Mouse (Mus musculus) megakaryocyte progenitor cell, adult 5-6 weeks (primary cell): ENCODE data around the gene Hmgb1. TPM values are rescaled to one million over a fixed set of nuclear protein-coding genes. Genes with fewer than 3 reads are reported as not detected.

Experiments used
- ATAC-seq: replicated peaks from 2 replicates; pipeline ENCODE4 v1.8.0; 2016; ENCODE audit warnings: mild to moderate bottlenecking, moderate TSS enrichment, inconsistent platforms; ENCODE audit not compliant: poor library complexity
- total RNA-seq, 2 experiments: library from RNA; stranded (forward) in 1 of 2; stranded (reverse) in 1 of 2; fragments of 157-497, 149-512 nt in 1 of 2; fragments of 200-1000 nt in 1 of 2; gene quantifications; 2 replicates each; pipeline versions ENCODE4 v1.2.3 to v1.2.4; 2015 to 2017

Gene Hmgb1
- total RNA-seq (2015) (1,237 and 1,239 TPM in 2 replicates), total RNA-seq (2017) (1,041 and 1,075 TPM in 2 replicates)

GRCm38 (mm10) chr5:149184104-149184843, at the start of gene Hmgb1, which contains the start of gene Uspl1:
Gene Hmgb1 (minus strand): TSS chr5:149184489.
Gene Uspl1 (plus strand): TSS chr5:149184350.
- ATAC-seq, result peak; percentile 86

GRCm38 (mm10) chr5:149229619-149230339, 45.5 kb upstream of the Hmgb1 start:
- ATAC-seq, result no peak

GRCm38 (mm10) chr5:149228700-149229618, 44.7 kb upstream of the Hmgb1 start:
- peak; percentile 97 for ATAC-seq

GRCm38 (mm10) chr5:149224666-149225065, 40.4 kb upstream of the Hmgb1 start:
- ATAC-seq, result no peak

DNA sequence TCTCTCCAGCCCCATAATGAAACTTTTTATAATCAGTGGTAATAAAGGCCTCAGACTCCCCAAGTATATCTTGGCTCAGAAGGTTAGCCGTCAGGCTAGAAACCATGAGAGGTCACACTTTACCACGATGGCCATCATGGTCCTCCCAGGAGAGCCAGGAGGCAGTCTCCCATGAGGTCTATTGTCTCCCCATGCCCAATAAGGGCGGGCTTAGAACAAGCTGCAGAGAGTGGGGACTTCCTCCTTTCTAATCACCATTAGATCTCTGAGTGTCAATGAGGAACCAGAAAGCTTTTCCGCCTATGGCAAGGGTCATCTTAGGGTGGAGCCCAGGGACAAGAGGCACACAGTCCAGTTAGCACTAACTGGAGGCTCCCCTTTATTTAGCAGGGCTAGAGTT, 37.1 kb upstream of the Hmgb1 start:
- ATAC-seq, result peak; percentile 69

- ATAC-seq, result peak; percentile 64
Measured at GRCm38 (mm10) chr5:149219493-149219892, 35.2 kb upstream of the Hmgb1 start.

DNA sequence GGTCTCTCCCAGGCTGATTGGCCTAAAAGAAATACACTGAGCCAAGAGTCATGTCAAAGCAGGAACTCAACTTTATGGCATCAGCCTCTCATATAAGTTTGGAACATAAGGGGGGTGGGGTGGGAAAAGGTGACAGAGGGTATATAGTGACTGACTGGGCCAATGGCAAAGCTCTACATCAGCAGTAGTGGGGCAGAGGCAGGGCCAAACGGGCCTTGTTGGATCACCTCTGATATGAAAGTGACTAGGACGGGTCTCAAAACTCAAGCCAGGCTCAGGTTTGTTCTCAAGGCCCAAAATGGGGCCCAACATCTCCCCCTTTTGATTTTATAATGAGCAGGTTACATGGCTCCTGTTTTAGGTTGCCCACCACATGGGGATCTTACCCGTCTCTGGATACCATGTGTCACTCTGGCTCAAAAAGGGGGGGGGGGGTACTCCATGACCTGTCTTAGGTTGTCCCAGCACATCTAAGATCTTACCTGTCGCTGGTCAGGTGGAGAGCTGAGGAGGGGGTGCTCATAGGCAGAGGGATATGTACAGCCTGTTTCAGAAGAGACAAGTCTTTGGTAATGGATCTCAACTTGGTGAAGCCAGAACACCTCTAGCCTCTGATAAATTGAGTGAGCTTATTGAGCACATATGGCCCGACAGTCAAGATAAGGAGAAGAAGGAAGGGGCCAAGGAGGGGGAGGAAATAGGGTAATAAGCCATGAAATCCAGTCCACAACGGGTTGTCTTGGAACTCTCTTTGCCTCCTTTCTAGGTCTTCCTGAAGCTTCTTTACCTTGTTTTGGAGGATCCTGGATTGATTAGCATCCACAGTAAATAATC, 33.5 kb upstream of the Hmgb1 start:
- ATAC-seq, result no peak

DNA sequence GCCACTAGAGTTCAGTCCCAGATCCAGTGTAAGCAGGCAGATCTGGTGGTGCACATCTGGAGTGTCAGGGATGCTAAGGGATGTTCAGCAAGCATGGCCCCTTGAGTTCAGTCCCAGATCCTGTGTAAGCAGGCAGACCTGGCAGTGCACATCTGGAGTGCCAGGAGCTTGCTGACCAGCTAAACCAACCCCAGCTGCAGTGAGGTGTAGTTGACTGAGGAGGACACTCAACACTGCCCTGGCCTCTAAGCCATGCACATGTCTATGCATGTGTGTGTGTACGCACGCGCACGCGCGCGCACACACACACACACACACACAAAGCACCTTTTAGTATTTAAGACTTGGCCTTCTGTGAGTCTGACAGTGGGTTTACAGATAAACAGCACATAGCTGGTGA, 31.3 kb upstream of the Hmgb1 start:
- ATAC-seq, result no peak

DNA sequence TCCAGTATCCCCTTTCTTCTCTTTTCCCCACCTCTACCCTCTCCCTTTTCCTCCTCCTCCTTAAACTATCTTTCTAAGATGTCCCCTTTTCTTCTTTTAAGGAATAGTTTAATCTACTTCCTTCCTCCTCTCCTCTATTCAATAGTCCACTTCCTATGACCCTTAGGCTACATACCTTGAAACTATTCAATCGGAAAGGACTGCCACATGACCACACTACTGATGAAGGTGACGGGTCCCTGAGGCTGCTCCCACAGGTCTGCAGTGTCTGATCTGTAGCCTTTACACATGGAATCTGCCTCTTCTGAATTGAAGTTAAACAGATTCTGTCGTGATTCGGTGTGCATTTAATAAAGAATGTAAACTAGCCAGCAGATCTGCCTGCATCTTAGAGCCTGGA, 28.5 kb upstream of the Hmgb1 start:
- ATAC-seq, result no peak

DNA sequence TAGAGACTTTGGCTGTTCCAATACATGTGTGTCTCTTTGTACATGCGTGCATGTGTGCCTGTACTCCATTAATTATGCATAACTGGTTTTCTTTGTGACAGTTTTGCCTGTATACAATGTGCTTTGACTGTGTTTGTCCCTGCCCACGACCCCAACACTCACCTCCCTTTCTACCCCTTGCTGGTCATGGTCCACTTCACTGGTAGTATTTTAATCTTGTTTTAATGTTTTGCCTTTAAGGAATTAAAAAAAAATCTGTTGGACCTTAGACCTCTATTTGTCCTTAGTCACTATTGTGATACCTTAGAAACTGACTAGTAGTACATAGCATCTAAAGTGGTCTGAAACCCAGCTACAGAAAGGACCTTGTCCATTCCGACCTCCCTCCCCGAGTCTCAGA, 26.8 kb upstream of the Hmgb1 start:
- ATAC-seq, result no peak

DNA sequence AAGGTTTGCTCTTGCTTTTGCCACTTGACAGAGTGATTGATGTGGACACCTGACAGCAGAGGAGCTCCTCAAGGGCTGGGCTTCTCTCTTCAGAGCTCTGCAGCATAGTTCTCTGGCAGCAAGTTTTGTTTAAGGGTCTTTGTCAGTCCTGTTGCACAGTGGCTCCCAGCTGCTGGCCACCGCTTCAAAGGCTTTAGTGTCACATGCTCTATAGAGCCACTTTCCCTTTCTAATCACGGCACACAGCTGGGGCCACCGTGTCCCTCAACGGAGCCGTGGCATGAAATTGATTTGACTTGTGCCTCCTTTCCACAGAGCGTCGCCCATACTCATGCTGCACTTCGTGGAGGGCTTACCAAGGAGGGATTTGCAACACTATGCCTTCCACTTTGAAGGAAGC, 25.0 kb upstream of the Hmgb1 start:
- no peak for ATAC-seq

DNA sequence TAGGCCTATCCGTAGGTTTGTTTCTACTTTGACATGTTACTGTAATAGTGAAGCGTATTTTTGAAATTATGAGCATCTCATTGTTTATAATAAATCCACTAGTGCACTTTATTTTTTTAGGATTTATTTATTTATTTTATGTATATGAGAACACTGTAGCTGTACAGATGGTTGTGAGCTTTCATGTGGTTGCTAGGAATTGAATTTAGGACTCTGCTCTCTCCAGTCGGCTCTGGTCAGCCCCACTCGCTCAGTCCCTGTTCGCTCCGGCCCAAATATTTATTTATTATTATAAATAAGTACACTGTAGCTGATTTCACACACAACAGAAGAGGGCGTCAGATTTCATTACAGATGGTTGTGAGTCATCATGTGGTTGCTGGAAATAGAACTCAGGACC, 24.5 kb upstream of the Hmgb1 start:
- no peak for ATAC-seq

DNA sequence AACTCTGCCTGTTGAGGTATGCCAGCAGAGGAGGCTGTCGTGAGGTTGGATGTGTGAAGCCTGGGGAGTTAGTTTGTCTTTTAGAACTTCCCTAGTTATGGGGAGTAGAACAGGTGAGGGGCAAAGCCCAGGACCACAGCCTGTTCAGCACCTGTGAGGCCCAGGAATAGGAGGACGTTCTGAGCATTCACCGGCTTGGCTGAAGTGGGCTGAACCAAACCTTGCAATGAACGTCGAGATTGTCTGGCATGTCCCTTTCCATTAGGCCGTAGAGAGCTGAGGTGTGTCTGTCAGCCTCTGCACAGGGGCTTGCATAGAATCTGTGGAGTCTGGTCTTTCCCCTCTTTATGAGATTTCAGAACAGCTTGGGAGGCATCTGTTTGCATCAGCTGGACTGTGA, 23.4 kb upstream of the Hmgb1 start:
- no peak for ATAC-seq

DNA sequence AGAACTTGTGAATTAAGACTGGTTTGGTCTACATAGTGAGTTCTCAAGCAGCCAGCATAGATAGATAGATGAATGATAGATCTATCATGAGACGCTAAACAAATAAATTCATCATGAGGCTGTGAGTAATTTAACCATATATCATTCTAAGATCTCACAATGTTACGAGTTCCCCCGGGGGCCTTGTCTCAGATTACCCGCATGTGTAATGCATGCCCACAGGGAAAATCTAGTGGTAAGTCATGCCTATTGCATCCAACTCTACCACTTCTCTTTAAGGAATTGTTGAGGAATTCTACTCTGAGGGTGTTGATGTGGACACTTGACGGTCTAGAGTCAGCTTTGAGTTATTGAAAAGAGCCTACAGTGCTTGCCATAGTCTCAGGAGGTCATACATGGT, 22.0 kb upstream of the Hmgb1 start:
- no peak for ATAC-seq

- ATAC-seq, result no peak
Measured at GRCm38 (mm10) chr5:149205265-149205664, 21.0 kb upstream of the Hmgb1 start.

- ATAC-seq, result no peak
Measured at GRCm38 (mm10) chr5:149204822-149205221, 20.5 kb upstream of the Hmgb1 start.

DNA sequence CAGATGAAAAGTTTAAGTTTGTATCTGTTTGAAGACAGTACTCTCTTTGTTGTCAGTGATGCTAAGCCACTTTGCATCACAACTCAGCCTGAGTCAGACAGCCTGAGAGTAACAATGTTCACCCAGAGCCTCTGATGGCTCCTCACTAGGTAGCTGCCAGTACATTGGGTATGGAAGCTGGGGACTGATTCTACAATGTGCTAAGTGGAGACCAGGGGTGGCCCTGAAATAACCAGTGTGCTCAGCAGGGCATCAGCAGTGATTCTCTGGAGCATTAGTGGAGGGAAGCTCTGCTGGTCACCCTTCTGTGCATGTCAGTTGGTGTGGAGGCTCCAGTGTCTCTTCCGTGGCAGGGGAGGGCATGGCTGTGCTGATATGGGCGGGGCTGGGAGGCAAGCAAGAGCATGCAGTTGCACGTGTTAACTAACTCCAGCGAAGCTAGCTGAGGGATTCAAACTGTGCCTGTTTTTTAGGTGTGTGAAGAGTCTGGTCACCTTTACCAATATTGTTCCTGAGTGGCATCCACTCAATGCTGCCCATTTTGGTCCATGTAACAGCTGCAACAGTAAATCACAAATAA, 19.6 kb upstream of the Hmgb1 start:
- no peak for ATAC-seq

DNA sequence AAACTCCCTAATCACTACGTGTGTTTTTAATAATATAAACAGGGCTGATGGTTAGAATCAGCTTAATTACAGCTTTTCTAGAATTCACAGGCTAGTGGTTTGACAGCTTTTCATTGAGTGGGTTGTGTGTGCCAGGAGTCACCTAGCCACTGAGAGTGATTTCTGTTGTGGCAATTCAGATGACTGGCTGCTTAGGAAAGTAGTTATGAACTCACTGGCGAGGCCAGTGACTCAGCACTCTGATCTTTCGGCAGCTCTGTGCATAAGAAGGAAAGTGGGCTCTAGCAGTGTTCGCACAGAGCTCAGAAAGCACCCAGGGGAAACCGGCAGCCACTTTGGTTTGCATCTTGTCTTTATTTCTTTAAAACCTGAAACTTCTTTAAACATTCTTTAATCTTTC, 18.7 kb upstream of the Hmgb1 start:
- ATAC-seq, result peak; percentile 88

DNA sequence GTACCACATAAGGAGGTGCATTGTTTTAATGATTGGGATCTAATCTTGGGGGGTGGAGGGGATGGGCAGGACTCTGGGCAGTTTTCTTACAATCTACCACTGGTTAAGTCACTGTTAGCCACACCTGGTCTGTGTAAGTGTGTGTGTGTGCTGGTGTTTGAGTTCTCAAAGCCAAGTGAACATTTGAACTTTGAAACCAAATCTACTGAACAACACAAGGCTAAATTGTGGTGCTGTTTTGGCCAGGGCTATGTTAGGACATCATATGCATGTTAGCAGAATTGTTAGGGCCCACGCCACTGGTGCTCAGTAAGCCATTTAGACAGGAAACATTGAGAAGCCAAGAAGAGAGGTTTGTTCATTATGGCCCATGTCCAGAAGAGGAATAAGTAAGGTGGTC, 14.5 kb upstream of the Hmgb1 start:
- ATAC-seq, result no peak

DNA sequence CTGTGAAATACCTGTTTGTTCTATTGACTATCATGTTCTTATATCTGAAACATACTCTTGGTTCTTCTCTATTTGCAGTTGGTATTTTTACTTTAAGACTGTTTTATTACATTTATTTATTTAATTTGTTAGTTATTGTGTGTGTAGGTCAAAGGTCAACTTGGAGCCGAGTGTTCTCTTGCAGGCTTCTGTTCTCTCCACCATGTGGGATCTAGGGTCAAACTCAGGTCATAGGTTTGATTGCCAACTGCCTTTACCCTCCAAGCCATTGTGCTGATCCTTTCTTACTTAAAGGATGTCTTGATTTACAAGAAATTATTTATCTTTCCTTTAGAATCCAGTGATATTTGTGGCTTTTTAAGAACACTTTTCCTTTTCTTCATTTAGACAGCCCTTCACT, 12.3 kb upstream of the Hmgb1 start:
- no peak for ATAC-seq
